Mouse (Mus musculus) ES-E14 (cell line): ENCODE results near the gene Msmb. TPM values are rescaled to one million over a fixed set of nuclear protein-coding genes. Genes with fewer than 3 reads are reported as not detected.

Experiments used
- DNase-seq: peaks from one replicate; pipeline ENCODE4 v3.0.0-alpha.2; 2013; ENCODE audit warnings: low read depth, low spot score
- H3K27ac ChIP-seq: 2 replicates; pipeline ENCODE4 v1.5.1; 2012; ENCODE audit warnings: low read depth, mild to moderate bottlenecking, low read length, moderate library complexity, mixed read lengths; ENCODE audit not compliant: poor library complexity, insufficient read depth, severe bottlenecking
- H3K36me3 ChIP-seq: 2 replicates; pipeline ENCODE4 v1.6.1; 2012; ENCODE audit warnings: mild to moderate bottlenecking, low read length, moderate library complexity, mixed read lengths; ENCODE audit not compliant: control insufficient read depth, poor library complexity, insufficient read depth, severe bottlenecking
- H3K4me1 ChIP-seq, 2 experiments: fragments of 150-350 bp in 1 of 2; sonication (generic) in 1 of 2; 2 replicates each; pipeline ENCODE4 v1.6.1; 2012; ENCODE audit warnings: low read length in 2 of 2, mild to moderate bottlenecking in 1 of 2, mixed read lengths in 1 of 2; ENCODE audit not compliant: control insufficient read depth in 2 of 2, insufficient read depth in 2 of 2, poor library complexity in 1 of 2
- H3K4me3 ChIP-seq, 2 experiments: fragments of 150-350 bp in 1 of 2; sonication (generic) in 1 of 2; 2 replicates each; pipeline ENCODE4 v1.5.1; 2012; ENCODE audit warnings: low read length in 2 of 2, low read depth in 1 of 2, mild to moderate bottlenecking in 1 of 2, mixed read lengths in 1 of 2; ENCODE audit not compliant: insufficient read depth in 1 of 2, poor library complexity in 1 of 2, severe bottlenecking in 1 of 2
- H3K9ac ChIP-seq: 2 replicates; pipeline ENCODE4 v1.6.1; 2012; ENCODE audit warnings: low read depth, mild to moderate bottlenecking, low read length, mixed read lengths; ENCODE audit not compliant: poor library complexity, insufficient read depth, severe bottlenecking
- H3K9me3 ChIP-seq: fragments of 150-350 bp; sonication (generic); 2 replicates; pipeline ENCODE4 v1.6.1; 2012; ENCODE audit warnings: low read depth, mild to moderate bottlenecking, low read length; ENCODE audit not compliant: control insufficient read depth, insufficient read depth
- CHD2 ChIP-seq: IDR thresholded peaks from 2 replicates; pipeline ENCODE4 v1.6.1; 2014; ENCODE audit warnings: mild to moderate bottlenecking, low read depth, low read length, inconsistent platforms
- HCFC1 ChIP-seq: IDR thresholded peaks from 2 replicates; pipeline ENCODE4 v1.6.1; 2012; ENCODE audit warnings: low read length, inconsistent platforms, borderline replicate concordance; ENCODE audit not compliant: insufficient read depth
- MAFK ChIP-seq: IDR thresholded peaks from 2 replicates; pipeline ENCODE4 v1.6.1; 2014; ENCODE audit warnings: mild to moderate bottlenecking, low read depth, low read length, inconsistent platforms; ENCODE audit not compliant: insufficient read depth
- ZC3H11A ChIP-seq: IDR thresholded peaks from 2 replicates; pipeline ENCODE4 v1.6.1; 2012; ENCODE audit warnings: low read depth, mild to moderate bottlenecking, inconsistent platforms, low read length, borderline replicate concordance
- ZNF384 ChIP-seq: IDR thresholded peaks from 2 replicates; pipeline ENCODE4 v1.6.1; 2012; ENCODE audit warnings: low read depth, low read length, inconsistent platforms
- in situ Hi-C, 2 experiments: fragments of 600-800 bp; cut with MboI; formaldehyde crosslinking; loops; one replicate each; pipeline ENCODE4 v1.15.1; 2025; ENCODE audit warnings: low sequenced_read_pairs in 2 of 2, inconsistent platforms in 1 of 2; ENCODE audit not compliant: unreplicated experiment in 2 of 2
- total RNA-seq: library from RNA; depleted of rRNA; stranded (reverse); fragments of 300-350 nt; gene quantifications from 2 replicates; pipeline ENCODE4 v1.2.3, GENCODE M21; 2012

Msmb gene
- total RNA-seq, 1 experiment: not detected

DNA sequence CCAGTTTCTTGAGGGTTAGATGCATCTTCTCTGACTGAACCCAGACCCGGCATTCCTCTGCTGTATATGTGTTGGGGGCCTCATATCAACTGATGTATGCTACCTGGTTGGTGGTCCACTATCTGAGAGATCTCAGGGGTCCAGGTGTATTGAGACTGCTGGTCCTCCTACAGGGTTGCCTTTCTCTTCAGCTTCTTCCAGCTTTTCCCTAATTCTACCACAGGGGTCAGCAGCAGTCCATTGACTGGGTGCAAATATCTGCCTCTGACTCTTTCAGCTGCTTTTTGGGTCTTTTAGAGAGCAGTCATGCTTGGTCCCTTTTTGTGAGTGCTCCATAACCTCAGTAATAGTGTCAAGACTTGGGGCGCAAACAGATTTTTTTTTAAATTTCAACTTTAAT is 9.0 kb downstream of the Msmb start:
- Histone ChIP-seq H3K9me3 (no peaks in the 10 kb centered on the region), H3K27ac (no peak overlapping the region), H3K36me3 (no peaks in the 10 kb centered on the region), H3K9ac (no peak overlapping the region), H3K4me3 (no peak overlapping the region), H3K4me1 (peaks cover 0 to 2% of the 10 kb centered on the region in 2 experiments; a peak in 1 of 4 replicates)
- in situ Hi-C loops: no loop called here
- DNase-seq: no peak
- TF ChIP-seq MAFK (no peak), CHD2 (no peak), HCFC1 (no peak), ZNF384 (no peak), ZC3H11A (no peak)

DNA sequence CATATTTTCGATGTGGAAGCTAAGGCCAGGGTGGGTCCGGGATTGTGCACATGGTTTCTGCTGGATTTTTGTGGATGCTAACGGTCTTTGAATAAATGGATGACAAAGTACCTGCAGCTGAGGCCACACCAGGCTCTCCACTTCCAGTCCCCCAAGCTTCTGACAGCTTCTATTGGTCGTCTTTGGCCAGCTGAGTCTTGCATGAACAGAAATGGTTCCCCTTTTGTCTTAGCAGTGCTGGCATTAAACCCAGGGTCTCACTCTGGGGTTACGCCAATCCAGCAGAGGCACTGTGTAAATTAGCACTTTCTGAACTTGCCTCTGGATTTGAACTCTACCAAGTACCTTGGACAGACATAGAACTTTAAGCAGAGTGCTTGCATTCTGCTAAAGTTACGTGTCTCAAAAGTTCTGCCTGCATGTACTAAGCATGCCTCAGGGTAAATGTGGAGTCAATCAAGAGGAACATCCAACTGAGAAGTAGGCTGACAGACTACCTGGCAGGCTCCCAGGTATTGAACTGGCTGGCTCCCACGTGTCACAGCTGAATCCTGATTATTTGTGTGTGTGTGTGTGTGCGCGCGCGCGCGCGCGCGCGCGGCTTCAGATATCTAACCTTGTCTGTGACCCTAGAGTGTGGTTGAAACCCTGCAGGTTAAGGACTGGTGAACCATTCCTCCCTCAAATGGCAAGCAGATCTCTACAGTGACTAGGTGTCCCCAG is 10.6 kb downstream of the Msmb start:
- no peak for DNase-seq
- H3K36me3 ChIP-seq: no peaks in the 10 kb centered on the region
- peaks cover 0 to 2% of the 10 kb centered on the region in 2 experiments; a peak in 1 of 4 replicates for H3K4me1 ChIP-seq
- TF ChIP-seq ZNF384: no peak
- TF ChIP-seq HCFC1: no peak
- no peak for TF ChIP-seq CHD2
- TF ChIP-seq MAFK: no peak
- H3K27ac ChIP-seq: no peak overlapping the region
- no peak overlapping the region for H3K4me3 ChIP-seq
- in situ Hi-C loops: no loop called here
- no peak overlapping the region for H3K9ac ChIP-seq
- no peaks in the 10 kb centered on the region for H3K9me3 ChIP-seq

DNA sequence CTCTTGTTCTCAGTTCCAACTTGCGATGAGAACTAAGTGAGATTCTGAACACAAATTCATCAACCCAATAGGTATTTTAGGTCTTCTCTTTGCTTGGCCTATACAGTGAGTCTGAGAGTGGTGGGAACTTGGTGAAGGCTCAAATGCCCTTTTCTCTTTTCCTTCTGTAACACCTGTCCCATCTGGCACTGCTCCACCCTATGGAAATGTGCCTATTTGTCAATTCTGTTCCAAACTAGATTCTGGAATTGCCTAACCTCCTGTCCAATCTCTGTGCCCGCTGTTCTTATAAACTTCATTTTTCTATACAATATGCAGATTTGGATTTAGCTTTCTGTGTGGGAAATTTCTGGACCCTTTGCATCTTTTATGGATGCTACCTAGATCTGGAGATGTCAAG is 11.3 kb downstream of the Msmb start:
- Histone ChIP-seq H3K4me1 (peaks cover 0 to 2% of the 10 kb centered on the region in 2 experiments; a peak in 1 of 4 replicates), H3K9ac (no peak overlapping the region), H3K36me3 (no peaks in the 10 kb centered on the region), H3K27ac (no peak overlapping the region), H3K4me3 (no peak overlapping the region), H3K9me3 (no peaks in the 10 kb centered on the region)
- in situ Hi-C loops: no loop called here
- no peak for DNase-seq
- TF ChIP-seq CHD2: no peak
- TF ChIP-seq ZC3H11A: no peak
- no peak for TF ChIP-seq ZNF384
- TF ChIP-seq MAFK: no peak

DNA sequence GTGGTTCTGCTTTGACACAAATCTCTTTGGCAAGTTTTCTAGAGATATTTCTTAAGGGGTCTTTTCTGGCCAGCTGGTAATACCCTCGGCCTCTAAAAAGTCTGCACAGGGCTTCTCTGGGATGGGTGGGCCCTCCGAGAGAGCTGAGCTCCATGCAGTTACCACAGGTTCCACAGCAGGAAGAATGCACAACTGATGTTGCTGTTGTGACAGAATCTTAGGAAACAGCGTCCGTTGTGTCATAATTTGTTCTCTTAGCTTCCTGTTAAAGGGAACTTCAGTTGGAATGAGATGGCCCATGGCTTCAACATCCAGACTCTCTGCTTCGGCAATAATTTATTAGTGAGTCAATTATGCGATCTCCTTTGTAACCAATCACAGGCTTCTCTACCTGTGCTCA is 12.9 kb downstream of the Msmb start:
- H3K9ac ChIP-seq: no peak overlapping the region
- in situ Hi-C loops: no loop called here
- DNase-seq: no peak
- H3K27ac ChIP-seq: no peak overlapping the region
- H3K4me3 ChIP-seq: 0 out of 4 replicates have a peak overlapping the region, but pooled peaks of 1 of the 2 experiments have one; percentile 41
- H3K36me3 ChIP-seq: no peaks in the 10 kb centered on the region
- TF ChIP-seq HCFC1 (no peak), MAFK (no peak), ZC3H11A (no peak), ZNF384 (no peak), CHD2 (no peak)
- peaks cover 1 to 2% of the 10 kb centered on the region in 2 experiments; a peak in 1 of 4 replicates for H3K4me1 ChIP-seq
- H3K9me3 ChIP-seq: no peaks in the 10 kb centered on the region
